Mouse (Mus musculus) erythroblast, embryonic 14.5 days (primary cell): Measurements from ENCODE around the gene Acot3. TPM values are rescaled to one million over a fixed set of nuclear protein-coding genes. Genes with fewer than 3 reads are reported as not detected.
"Not testable (repeated sequence)": the region's sequence is repeated elsewhere in the genome, so short reads cannot be mapped to it uniquely, and the experiment has no call there.

Source experiments
- H3K27me3 ChIP-seq: 2 replicates; pipeline ENCODE4 v1.6.1; 2012; ENCODE audit warnings: inconsistent platforms; ENCODE audit not compliant: control insufficient read depth
- H3K36me3 ChIP-seq: 2 replicates; pipeline ENCODE4 v1.6.1; 2012; ENCODE audit warnings: mild to moderate bottlenecking, inconsistent platforms; ENCODE audit not compliant: control insufficient read depth
- H3K4me1 ChIP-seq: 2 replicates; pipeline ENCODE4 v1.6.1; 2012; ENCODE audit warnings: inconsistent platforms; ENCODE audit not compliant: control insufficient read depth
- H3K4me3 ChIP-seq: replicated peaks from 2 replicates; pipeline ENCODE3; 2012; ENCODE audit warnings: moderate library complexity, mild to moderate bottlenecking, inconsistent platforms
- H3K9me3 ChIP-seq: 2 replicates; pipeline ENCODE4 v1.6.1; 2012; ENCODE audit warnings: low read length, inconsistent platforms, mixed read lengths; ENCODE audit not compliant: control insufficient read depth
- GATA1 ChIP-seq: IDR thresholded peaks from 2 replicates; pipeline ENCODE4 v1.6.1; 2012; ENCODE audit warnings: low read length, inconsistent platforms, mixed read lengths
- TAL1 ChIP-seq: IDR thresholded peaks from 3 replicates; pipeline ENCODE4 v1.6.1; 2012; ENCODE audit warnings: low read length, inconsistent platforms, mixed read lengths
- polyA plus RNA-seq: library from polyadenylated mRNA; stranded (reverse); fragments of >175 nt; gene quantifications from 2 replicates; pipeline ENCODE4 v1.2.3, GENCODE M21; 2012

Gene Acot3
- polyA plus RNA-seq, 1 experiment, result 0.02 TPM

DNA sequence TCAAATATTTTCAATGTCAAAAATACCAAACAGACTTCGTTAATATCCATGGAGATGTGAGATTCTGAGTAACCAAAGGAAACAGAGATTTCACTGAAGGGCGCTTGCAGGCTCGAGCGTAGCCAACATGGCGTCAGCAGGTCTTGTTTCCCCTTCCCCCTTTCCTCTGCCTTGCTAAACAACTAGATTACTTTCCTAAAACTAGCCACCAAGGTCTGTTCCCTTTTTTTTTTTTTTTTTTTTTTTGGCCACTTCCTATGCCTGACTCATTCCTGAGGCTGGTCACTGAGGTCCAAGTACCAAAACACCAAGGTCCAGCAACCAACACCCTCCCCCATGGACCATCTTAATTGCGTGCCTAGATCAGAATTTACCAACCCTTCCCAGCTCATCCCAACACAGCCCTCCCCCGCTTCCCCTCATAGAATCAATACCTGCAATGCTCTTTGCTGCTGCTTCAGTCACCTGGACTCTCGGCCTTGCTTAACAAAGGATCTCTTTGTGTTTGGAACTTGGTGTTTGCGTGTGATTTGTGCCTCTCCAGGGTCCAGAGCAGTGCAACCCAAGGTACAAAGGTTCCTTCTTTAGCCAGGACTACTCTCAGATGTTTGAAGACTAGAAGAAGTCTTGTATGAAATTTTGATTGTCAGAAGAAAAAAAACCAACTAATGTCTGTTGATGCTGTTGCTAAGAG is 28.7 kb upstream of the Acot3 start:
- H3K27me3 ChIP-seq, result no peaks in the 10 kb centered on the region
- no peaks in the 10 kb centered on the region for H3K9me3 ChIP-seq
- no peaks in the 10 kb centered on the region for H3K36me3 ChIP-seq
- H3K4me3 ChIP-seq, result no peak overlapping the region
- TF ChIP-seq TAL1, result no peak
- no peaks in the 10 kb centered on the region for H3K4me1 ChIP-seq

DNA sequence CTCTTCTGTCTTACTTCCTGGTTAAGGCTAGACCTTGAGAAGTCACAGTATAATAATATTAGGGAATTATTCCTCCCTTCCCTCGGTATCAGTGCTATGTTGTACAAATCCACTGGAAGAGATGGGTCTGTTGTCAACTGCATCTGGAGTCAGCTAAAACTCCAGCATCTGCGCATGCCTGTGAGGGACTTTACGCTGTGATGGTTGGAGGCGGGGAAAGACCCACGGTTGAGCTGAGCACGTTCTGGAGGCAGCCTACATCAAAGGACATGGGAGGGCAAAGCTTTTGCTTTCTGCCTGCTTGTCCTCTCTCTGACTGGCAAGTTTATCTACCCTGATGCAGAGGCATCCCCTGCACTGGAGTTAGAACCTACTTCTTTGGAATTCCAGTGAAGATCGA is 26.1 kb upstream of the Acot3 start:
- TF ChIP-seq GATA1, result no peak
- no peak for TF ChIP-seq TAL1
- Histone ChIP-seq H3K9me3 (no peaks in the 10 kb centered on the region), H3K27me3 (no peaks in the 10 kb centered on the region), H3K36me3 (no peaks in the 10 kb centered on the region), H3K4me3 (no peak overlapping the region), H3K4me1 (no peaks in the 10 kb centered on the region)

DNA sequence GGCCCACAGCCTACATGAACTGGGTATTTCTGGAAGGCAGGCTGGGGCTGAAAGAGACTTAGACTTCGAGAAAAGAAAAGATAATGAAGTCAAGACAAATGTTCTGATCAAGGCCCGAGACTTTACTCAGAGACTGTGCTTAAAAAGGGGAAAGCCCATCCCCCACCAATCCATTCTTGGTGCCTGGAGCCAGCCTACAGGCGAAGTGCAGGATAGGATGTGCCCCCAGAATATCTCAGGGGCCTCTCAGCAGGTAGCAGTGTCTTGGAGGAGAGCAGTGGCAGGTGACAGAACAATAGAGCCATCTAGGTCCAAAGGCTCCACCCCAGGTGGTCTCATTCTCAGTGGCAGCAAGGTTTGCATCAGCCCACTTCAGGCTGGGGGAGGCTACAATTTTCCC is 23.6 kb upstream of the Acot3 start:
- H3K4me1 ChIP-seq, H3K9me3 ChIP-seq, H3K4me3 ChIP-seq, H3K36me3 ChIP-seq, H3K27me3 ChIP-seq: not testable (repeated sequence)

DNA sequence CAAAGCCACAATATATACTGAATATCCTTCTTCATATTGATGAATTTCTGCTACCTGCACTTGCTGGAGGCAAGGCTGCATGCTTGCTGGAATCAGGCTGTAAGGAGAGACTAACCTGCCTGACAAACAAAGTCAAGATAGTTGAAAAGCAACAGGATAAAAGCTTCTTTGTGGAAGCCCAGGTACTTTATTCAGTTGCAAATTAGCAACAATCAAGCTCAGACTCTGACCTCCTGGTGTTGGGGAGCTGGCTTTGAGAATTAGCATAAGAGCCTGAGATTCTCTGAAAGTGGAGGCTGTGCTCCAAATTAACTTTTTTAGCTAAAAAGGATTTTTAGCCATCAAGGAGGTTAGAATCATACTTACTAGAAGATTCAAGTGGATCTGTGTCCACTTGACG is 22.9 kb upstream of the Acot3 start:
- H3K9me3 ChIP-seq, H3K27me3 ChIP-seq, H3K4me1 ChIP-seq, H3K36me3 ChIP-seq, H3K4me3 ChIP-seq: not testable (repeated sequence)

- TF ChIP-seq GATA1 (no peak), TAL1 (no peak)
- H3K4me1 ChIP-seq, result no peaks in the 10 kb centered on the region
- no peaks in the 10 kb centered on the region for H3K36me3 ChIP-seq
- H3K27me3 ChIP-seq, result no peaks in the 10 kb centered on the region
- H3K9me3 ChIP-seq, result no peaks in the 10 kb centered on the region
- no peak overlapping the region for H3K4me3 ChIP-seq
Measured at GRCm38 (mm10) chr12:84030659-84031332, 21.1 kb upstream of the Acot3 start.

DNA sequence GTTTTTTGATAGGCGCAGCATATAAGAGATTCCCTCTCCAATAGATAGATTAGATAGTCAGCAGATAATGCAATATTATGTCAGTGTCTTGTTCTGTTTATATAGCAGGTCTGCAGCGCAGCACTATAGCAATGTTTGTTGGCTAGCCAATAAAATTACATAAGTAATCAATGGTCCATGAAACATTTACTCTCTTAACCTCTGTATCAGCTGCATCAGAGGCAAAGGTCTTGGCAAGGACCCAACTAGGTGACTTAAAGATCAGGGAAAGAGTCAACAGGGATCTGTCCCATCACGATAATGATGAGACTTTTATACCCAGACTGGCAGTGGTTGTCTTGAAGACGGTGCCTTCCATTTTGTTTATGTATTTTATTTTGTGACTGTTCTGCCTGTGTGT is 19.1 kb upstream of the Acot3 start:
- peaks cover 6% of the 10 kb centered on the region for H3K27me3 ChIP-seq
- H3K4me3 ChIP-seq, result no peak overlapping the region
- H3K9me3 ChIP-seq, result no peaks in the 10 kb centered on the region
- no peaks in the 10 kb centered on the region for H3K36me3 ChIP-seq
- TF ChIP-seq GATA1, result no peak
- TF ChIP-seq TAL1, result no peak
- H3K4me1 ChIP-seq, result no peaks in the 10 kb centered on the region

DNA sequence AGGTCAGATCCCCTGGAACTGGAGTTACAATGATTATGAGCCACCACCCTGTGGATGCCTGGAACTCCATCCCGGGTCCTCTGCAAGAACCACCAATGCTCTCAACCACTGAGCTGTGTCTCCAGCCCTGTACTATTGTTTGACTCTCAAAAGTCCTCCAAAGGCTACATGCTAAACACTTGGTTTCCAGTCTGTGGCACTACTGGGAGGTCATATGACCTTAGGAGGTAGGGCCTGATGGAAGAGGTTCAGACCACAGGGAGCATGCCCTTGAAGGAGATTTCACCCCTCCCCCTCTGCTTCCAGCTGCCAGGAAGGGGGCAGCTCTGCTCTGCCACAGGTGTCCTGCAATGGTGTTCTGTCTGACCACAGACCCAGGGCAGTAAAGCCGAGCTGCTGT is 18.6 kb upstream of the Acot3 start:
- not testable (repeated sequence) for H3K4me1 ChIP-seq, H3K36me3 ChIP-seq, H3K9me3 ChIP-seq, H3K4me3 ChIP-seq
- H3K27me3 ChIP-seq, result peaks cover 11% of the 10 kb centered on the region

GRCm38 (mm10) chr12:84034108-84034507 is 17.8 kb upstream of the Acot3 start:
- H3K27me3 ChIP-seq, result peaks cover 19% of the 10 kb centered on the region
- TF ChIP-seq GATA1, result no peak
- TF ChIP-seq TAL1, result no peak
- H3K36me3 ChIP-seq, result no peaks in the 10 kb centered on the region
- peaks cover 2% of the 10 kb centered on the region; the same call in 1 of the 2 replicates for H3K4me1 ChIP-seq
- no peak overlapping the region for H3K4me3 ChIP-seq
- H3K9me3 ChIP-seq, result no peaks in the 10 kb centered on the region

DNA sequence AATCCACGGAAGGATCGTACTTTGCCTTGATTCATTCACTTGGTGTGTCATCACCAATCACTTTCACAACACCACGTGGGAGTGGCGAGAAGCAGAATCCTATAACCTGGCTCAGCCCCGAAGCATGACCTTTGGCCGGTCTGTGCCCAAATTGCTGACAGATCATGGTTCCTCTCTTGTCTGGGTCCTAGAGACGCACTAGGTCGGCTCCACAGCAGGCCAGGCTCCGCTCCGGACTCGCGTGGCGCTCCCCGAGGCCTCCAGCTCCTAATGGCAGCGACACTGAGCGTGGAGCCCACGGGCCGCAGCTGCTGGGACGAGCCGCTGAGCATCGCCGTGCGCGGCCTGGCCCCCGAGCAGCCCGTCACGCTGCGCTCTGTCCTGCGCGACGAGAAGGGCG is 13.7 kb upstream of the Acot3 start, which contains the start of gene Acot4:
Acot4 (plus strand) TSS at position 139 of the 400 bp plus-strand sequence.
- not testable (repeated sequence) for H3K36me3 ChIP-seq, H3K4me1 ChIP-seq, H3K9me3 ChIP-seq
- peak within 1 kb of the TSS; percentile 45 for H3K4me3 ChIP-seq
- H3K27me3 ChIP-seq, result peaks cover 20% of the 10 kb centered on the region

GRCm38 (mm10) chr12:84038691-84039111 is 13.2 kb upstream of the Acot3 start, which contains the start of gene Gm49366:
Gene Gm49366, plus strand, starts transcription at chr12:84038935.
- not testable (repeated sequence) for H3K4me1 ChIP-seq, H3K36me3 ChIP-seq, H3K9me3 ChIP-seq
- peak within 1 kb of the TSS; percentile 45 for H3K4me3 ChIP-seq
- peaks cover 20% of the 10 kb centered on the region for H3K27me3 ChIP-seq
